Mouse (Mus musculus): Measurements from ENCODE around the gene Cdk5rap3. TPM values are rescaled to one million over a fixed set of nuclear protein-coding genes. Genes with fewer than 3 reads are reported as not detected.

The Cdk5rap3 gene
- polyA plus RNA-seq, 1 experiment from 2014 or later: 67.2 TPM

DNA sequence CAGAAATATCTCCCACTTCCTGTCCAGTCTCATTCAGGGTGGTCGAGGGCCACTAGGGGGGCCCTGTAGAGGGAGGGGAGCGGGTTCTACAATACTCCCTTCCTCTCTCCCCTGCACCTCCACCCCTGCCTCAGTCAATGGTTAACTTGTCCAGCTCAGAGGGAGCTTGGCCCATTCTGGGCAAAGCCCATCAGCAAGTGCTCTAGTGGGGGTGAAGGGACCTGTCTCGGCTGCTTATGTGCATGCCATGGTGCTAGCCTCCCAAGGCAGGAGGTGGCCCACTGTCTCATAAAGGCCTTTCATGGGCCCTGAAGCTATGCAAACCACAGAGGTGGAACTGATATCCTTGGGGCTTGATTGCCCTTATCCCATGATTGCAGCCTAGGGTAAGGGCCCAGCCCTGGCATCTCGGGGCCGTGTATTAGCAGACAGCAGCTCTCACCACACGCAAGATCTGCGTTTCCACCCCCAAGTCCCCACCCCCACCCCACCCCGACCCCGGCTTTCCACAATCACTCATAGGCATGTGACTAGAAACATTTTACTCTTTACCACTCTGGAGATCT is 13.6 kb upstream of the Cdk5rap3 start:
- no peaks in the 10 kb centered on the region for H3K9me3 ChIP-seq
- H3K4me1 ChIP-seq: peaks cover 12% of the 10 kb centered on the region

DNA sequence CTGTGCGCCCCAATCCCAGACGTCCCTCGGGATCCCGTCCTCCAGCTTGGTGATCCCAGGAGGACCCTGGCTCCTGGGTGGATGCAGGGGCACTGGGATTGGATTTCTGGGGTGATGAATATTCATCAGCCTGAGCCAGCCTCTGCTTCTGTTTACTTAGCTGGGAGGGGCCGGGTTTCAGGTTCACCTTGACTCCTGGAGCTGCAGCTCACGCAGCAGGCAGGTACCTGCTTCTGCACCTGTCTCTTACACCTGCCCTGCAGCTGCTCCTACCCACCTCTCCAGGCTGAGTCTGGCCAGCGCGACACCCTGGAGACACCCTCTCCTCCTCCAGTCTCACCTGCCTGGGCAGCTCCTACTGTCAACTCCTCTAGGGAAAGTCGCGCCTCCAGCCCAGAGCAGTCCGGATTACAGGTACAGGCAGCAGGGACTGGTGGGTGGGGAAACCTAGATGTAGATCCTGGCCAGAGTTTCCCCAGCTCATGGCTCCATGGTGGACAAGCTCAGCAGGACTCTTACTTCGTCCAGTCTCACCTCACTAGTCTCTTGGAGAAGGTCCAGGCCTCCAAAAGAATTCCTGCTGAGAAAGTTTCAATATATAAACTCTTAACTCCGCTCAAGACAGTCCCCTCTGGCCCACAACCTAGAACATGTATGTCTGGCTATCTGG is 12.9 kb upstream of the Cdk5rap3 start:
- Histone ChIP-seq H3K27me3 (replicated peaks) (no peaks in the 10 kb centered on the region), H3K4me3 (replicated peaks) (peak overlapping the region; percentile 44), H3K27ac (peak overlapping the region; percentile 96), H3K36me3 (no peaks in the 10 kb centered on the region), H3K4me1 (peaks cover 9% of the 10 kb centered on the region), H3K4me2 (peak overlapping the region; percentile 49), H3K9me3 (no peaks in the 10 kb centered on the region), H3K9ac (peak overlapping the region; percentile 29; the same call in 1 of the 2 replicates)
- 15% methylated on average over 13 of the region's 13 CpGs for WGBS
- peak; percentile 81 for ATAC-seq (ENCODE audit: insufficient read depth, low FRiP score, low read depth)

More for the DNA sequence above, 13.6 kb upstream of the Cdk5rap3 start:
- H3K27ac ChIP-seq: peak overlapping the region; percentile 96
- H3K27me3 ChIP-seq (replicated peaks): no peaks in the 10 kb centered on the region
- peak; percentile 19 for ATAC-seq (ENCODE audit: insufficient read depth, low FRiP score, low read depth)
- H3K4me3 ChIP-seq (replicated peaks): peak overlapping the region; percentile 44
- H3K9ac ChIP-seq: peak overlapping the region; percentile 29; the same call in 1 of the 2 replicates
- no peaks in the 10 kb centered on the region for H3K36me3 ChIP-seq
- 44% methylated on average over 9 of the region's 9 CpGs for WGBS
- H3K4me2 ChIP-seq: peak overlapping the region; percentile 49

DNA sequence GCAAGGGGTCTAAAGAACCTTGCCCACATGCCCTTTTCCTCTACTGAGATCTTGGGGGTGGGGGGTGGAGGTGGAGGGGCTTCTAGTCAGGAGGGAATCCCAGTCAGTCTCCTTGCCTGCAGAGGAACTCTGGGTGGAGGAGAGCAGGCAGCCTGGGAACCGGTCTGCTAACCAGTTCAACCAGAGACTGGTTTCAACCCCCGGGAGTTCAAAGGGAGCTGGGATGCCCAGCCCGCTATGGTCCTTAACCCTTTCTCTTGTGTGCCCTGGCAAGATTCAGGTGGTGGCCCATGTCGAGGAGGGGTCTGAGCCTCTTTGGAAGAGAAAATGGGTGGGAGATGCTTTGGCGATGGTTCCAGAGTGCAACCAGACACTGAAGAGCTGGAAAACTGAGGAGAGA is 12.4 kb upstream of the Cdk5rap3 start:
- peak overlapping the region; percentile 44 for H3K4me3 ChIP-seq (replicated peaks)
- H3K36me3 ChIP-seq: no peaks in the 10 kb centered on the region
- peak; percentile 75 for ATAC-seq (ENCODE audit: insufficient read depth, low FRiP score, low read depth)
- peaks cover 7% of the 10 kb centered on the region for H3K4me1 ChIP-seq
- H3K9me3 ChIP-seq: no peaks in the 10 kb centered on the region
- peak overlapping the region; percentile 49 for H3K4me2 ChIP-seq
- WGBS: 8% methylated on average over 5 of the region's 5 CpGs
- no peak overlapping the region for H3K9ac ChIP-seq
- no peaks in the 10 kb centered on the region for H3K27me3 ChIP-seq (replicated peaks)
- peak overlapping the region; percentile 96 for H3K27ac ChIP-seq

DNA sequence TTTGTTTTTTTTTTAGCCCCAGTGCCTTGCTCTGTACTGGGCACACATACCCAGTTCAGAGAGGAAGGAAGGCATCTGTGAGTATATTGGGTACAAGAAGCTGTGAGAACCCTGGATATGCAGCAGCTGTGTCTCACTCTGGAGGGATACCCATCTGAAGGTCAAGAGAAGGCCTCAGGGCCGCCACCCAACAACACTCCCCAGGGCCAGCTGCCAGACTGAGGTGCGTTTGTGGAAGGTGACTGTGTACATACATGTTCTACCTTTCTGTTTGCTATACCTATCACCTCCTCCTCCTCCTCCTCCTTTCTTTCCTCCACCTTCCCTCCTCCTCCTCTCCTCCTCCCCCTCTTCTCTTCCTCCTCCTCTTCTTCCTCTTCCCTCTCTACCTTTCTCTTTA is 11.8 kb upstream of the Cdk5rap3 start, which contains the start of gene Prr15l:
Prr15l (plus strand) TSS at position 17 of the 400 bp plus-strand sequence.
- 47% methylated on average over 2 of the region's 2 CpGs for WGBS
- no peak within 1 kb of the TSS for H3K9ac ChIP-seq
- peak within 1 kb of the TSS; percentile 49 for H3K4me2 ChIP-seq
- H3K4me1 ChIP-seq: peaks cover 7% of the 10 kb centered on the region
- 0 out of 2 replicates have a peak, but pooled peaks have one; percentile 15 for ATAC-seq (ENCODE audit: insufficient read depth, low FRiP score, low read depth)
- peak within 1 kb of the TSS; percentile 44 for H3K4me3 ChIP-seq (replicated peaks)
- no peaks in the 10 kb centered on the region for H3K27me3 ChIP-seq (replicated peaks)
- H3K27ac ChIP-seq: peak within 1 kb of the TSS; percentile 96
- H3K9me3 ChIP-seq: no peaks in the 10 kb centered on the region
- H3K36me3 ChIP-seq: no peaks in the 10 kb centered on the region

DNA sequence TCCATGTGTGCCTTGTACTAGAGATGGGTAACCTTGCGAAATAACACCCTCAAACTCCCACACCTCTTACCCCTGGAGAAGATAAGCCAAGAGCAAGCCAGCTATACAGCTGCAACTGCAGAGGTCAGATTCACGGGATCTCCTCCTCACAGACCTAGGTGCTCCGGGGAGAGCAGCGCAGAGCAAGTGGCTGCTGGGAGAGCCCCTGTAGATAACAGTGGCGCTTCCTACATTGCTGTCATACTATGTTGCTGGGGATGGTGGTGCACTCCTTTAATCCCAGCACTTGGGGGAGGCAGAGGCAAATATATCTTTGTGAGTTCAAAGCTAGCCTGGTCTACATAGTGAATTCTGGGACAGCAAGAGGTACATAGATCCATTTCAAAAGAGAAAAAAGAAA is 10.3 kb upstream of the Cdk5rap3 start:
- H3K9me3 ChIP-seq: no peaks in the 10 kb centered on the region
- no peaks in the 10 kb centered on the region for H3K36me3 ChIP-seq
- H3K4me2 ChIP-seq: no peak overlapping the region
- no peak overlapping the region for H3K27ac ChIP-seq
- 78% methylated on average over 5 of the region's 5 CpGs for WGBS
- H3K4me3 ChIP-seq (replicated peaks): no peak overlapping the region
- no peak overlapping the region for H3K9ac ChIP-seq
- peak; percentile 32; the same call in 1 of the 2 replicates for ATAC-seq (ENCODE audit: insufficient read depth, low FRiP score, low read depth)
- H3K27me3 ChIP-seq (replicated peaks): no peaks in the 10 kb centered on the region
- H3K4me1 ChIP-seq: peaks cover 4% of the 10 kb centered on the region

DNA sequence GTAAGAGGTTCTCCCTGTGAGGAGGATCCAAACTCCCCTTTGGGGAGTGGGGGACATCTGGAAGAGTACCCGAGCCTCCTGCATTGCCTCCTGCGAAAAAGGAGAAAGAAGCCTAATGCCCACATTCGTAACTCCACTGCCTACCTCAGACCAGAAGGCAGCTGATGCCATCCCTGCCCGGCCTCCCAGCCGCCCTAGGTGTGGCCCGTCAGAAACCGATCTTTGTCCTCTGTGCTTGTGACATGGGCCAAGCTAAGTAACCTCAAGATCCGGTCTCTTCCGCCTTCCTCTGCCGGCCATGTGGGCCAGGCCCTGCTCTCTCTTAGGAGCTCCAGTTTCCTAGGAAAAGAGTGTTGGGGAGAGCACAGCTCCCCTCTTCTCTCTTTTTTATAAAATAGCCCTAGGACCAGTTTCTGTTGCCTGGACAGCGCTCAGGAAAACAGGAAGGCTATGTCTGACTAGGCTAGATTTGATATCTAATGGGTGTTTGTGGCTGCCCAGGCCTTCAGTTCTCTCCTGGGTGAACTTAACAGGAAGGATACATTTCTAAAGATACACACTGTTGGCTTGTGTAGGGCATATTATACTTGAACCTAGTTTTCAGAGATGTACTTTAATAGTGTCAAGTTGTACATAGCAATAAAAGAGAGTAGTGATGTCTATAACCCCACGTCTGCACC is 9.3 kb upstream of the Cdk5rap3 start:
- Histone ChIP-seq H3K4me3 (replicated peaks) (no peak overlapping the region), H3K27me3 (replicated peaks) (no peaks in the 10 kb centered on the region), H3K9ac (no peak overlapping the region), H3K4me1 (peaks cover 3% of the 10 kb centered on the region; the same call in 1 of the 2 replicates), H3K36me3 (no peaks in the 10 kb centered on the region), H3K9me3 (no peaks in the 10 kb centered on the region), H3K27ac (peak overlapping the region; percentile 23; the same call in 1 of the 2 replicates), H3K4me2 (no peak overlapping the region)
- ATAC-seq (ENCODE audit: insufficient read depth, low FRiP score, low read depth): no peak
- 71% methylated on average over 12 of the region's 12 CpGs for WGBS

DNA sequence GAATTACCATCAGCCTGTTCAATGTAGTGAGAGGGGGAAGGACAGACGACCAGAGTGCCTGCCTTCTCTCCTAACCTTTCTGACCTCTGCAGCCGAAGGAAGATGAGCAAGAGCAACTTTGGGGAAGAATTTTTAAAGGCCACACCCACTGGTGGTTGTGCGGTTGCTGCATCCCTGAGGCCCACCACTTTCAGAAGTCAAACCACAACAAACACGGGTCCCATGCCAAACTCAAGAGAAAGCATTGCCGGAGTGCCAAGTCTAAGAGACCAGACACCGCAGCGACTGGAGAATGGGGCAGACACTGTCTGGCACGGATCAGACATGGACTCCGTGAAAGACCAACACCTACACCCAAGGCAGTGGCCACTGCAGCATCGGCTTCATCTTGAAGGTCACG is 8.6 kb upstream of the Cdk5rap3 start:
- H3K9me3 ChIP-seq: no peaks in the 10 kb centered on the region
- no peak overlapping the region for H3K4me3 ChIP-seq (replicated peaks)
- H3K27ac ChIP-seq: no peak overlapping the region
- H3K27me3 ChIP-seq (replicated peaks): no peaks in the 10 kb centered on the region
- ATAC-seq (ENCODE audit: insufficient read depth, low FRiP score, low read depth): no peak
- no peak overlapping the region for H3K9ac ChIP-seq
- no peaks in the 10 kb centered on the region for H3K36me3 ChIP-seq
- no peak overlapping the region for H3K4me2 ChIP-seq
- WGBS: 75% methylated on average over 11 of the region's 11 CpGs
- peaks cover 3% of the 10 kb centered on the region; the same call in 1 of the 2 replicates for H3K4me1 ChIP-seq

DNA sequence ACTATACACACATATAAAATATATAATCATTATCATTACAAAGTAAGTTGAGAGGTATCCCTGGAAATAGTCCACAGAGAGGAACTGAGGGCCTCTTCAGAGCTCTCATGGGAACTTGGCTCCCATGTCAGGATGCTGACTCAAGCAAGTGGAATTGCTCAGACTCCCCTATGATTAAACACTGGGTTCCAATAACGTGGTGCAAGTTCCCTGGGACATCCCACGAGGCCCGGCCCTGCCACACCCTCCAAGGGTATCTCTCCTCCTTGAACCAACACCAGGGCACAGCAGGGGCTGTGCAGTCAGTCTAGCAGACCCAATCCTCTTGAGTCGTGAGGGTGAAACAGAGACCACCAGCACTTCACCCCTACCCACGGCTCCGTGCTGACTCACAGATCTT is 2.7 kb upstream of the Cdk5rap3 start:
- Histone ChIP-seq H3K36me3 (no peaks in the 10 kb centered on the region), H3K4me1 (0 out of 2 replicates have a peak, but pooled peaks cover 5% of the 10 kb centered on the region), H3K4me3 (replicated peaks) (no peak overlapping the region), H3K9me3 (no peaks in the 10 kb centered on the region), H3K4me2 (no peak overlapping the region), H3K27me3 (replicated peaks) (no peaks in the 10 kb centered on the region), H3K9ac (no peak overlapping the region), H3K27ac (no peak overlapping the region)
- WGBS: 44% methylated on average over 6 of the region's 6 CpGs
- no peak for ATAC-seq (ENCODE audit: insufficient read depth, low FRiP score, low read depth)

DNA sequence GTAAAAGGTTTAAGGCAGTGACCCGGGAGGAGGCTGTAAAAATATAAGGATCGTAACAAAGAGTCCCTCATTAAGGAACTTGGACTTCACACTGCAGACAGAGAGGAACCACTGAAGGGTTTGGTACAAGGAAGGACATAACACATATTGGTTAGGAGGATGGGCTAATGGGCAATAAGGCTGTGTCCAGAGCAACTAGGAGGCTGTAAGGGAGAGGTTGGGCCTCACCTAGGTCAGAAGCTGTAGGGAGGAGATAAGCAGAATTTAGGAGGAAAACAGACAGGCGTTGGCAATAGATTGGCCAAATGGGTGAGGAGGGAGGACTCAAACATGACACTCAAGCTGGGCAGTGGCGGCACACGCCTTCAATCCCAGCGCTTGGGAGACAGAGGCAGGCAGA is 1.1 kb upstream of the Cdk5rap3 start:
- H3K9me3 ChIP-seq: no peaks in the 10 kb centered on the region
- no peaks in the 10 kb centered on the region for H3K27me3 ChIP-seq (replicated peaks)
- peak; percentile 20; the same call in 1 of the 2 replicates for ATAC-seq (ENCODE audit: insufficient read depth, low FRiP score, low read depth)
- no peaks in the 10 kb centered on the region for H3K36me3 ChIP-seq
- H3K4me3 ChIP-seq (replicated peaks): no peak overlapping the region
- H3K27ac ChIP-seq: peak overlapping the region; percentile 54; the same call in 1 of the 2 replicates
- peak overlapping the region; percentile 46; the same call in 1 of the 2 replicates for H3K4me2 ChIP-seq
- H3K4me1 ChIP-seq: 0 out of 2 replicates have a peak, but pooled peaks cover 5% of the 10 kb centered on the region
- H3K9ac ChIP-seq: no peak overlapping the region
- WGBS: 77% methylated on average over 6 of the region's 6 CpGs

DNA sequence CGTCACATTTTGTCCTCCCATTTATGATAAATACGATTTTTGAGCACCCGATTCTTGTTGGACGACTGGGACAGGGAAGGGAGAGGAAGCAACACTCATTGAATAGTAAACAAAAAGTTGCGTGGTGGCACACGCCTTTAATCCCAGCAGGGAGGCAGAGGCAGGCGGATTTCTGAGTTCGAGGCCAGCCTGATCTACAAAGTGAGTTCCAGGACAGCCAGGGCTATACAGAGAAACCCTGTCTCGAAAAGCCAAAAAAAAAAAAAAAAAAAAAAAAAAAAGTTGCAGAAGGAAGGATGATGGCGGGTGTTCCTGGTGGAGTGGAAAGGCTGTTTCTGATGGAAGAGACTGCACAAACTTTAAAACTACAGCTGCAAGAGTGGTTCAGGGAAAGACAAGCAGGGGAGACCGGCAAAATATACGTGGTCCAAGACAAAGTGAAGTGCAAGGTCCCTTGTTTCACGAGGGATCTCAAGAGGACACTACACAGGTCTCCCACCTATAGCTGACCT is 645 bp upstream of the Cdk5rap3 start:
- H3K9me3 ChIP-seq: no peaks in the 10 kb centered on the region
- WGBS: 27% methylated on average over 13 of the region's 13 CpGs
- 0 out of 2 replicates have a peak, but pooled peaks cover 2% of the 10 kb centered on the region for H3K36me3 ChIP-seq
- H3K4me2 ChIP-seq: peak overlapping the region; percentile 46
- no peaks in the 10 kb centered on the region for H3K27me3 ChIP-seq (replicated peaks)
- H3K4me3 ChIP-seq (replicated peaks): peak overlapping the region; percentile 33
- peak overlapping the region; percentile 54; the same call in 1 of the 2 replicates for H3K27ac ChIP-seq
- H3K4me1 ChIP-seq: 0 out of 2 replicates have a peak, but pooled peaks cover 5% of the 10 kb centered on the region
- peak; percentile 4; the same call in 1 of the 2 replicates for ATAC-seq (ENCODE audit: insufficient read depth, low FRiP score, low read depth)
- H3K9ac ChIP-seq: no peak overlapping the region

DNA sequence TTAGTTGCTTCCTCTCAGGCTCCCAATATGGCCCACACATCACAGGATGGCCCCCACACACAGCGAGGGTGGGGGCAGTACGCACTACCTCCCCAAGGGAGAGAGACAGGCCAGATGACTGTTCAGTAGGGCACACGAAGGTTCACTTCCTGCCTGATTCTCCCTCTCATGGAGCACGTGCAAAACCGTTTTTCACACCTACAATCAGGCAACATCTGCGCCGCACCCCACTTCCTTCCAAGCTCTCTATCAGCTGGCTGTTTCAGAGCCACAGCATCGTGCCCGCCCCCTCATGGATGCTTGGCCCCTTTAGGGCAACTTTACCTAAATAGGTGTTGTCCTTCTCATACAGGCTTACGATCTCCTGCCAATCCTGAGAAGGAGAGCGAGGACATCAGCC is 3.6 kb downstream of the Cdk5rap3 start:
- Histone ChIP-seq H3K36me3 (peaks cover 25% of the 10 kb centered on the region), H3K9ac (no peak overlapping the region), H3K27me3 (replicated peaks) (no peaks in the 10 kb centered on the region), H3K4me2 (no peak overlapping the region), H3K4me3 (replicated peaks) (no peak overlapping the region), H3K4me1 (0 out of 2 replicates have a peak, but pooled peaks cover 5% of the 10 kb centered on the region), H3K9me3 (no peaks in the 10 kb centered on the region), H3K27ac (no peak overlapping the region)
- whole genome bisulfite sequencing: 74% methylated on average over 11 of the region's 11 CpGs
- no peak for ATAC-seq (ENCODE audit: insufficient read depth, low FRiP score, low read depth)

Measured in stomach, embryonic 15.5 days (tissue).